Mouse (Mus musculus): ENCODE results near the gene Gab1. TPM values are rescaled to one million over a fixed set of nuclear protein-coding genes. Genes with fewer than 3 reads are reported as not detected.

Gab1 gene
- total RNA-seq, 1 experiment from 2014 or later, result 10.8 TPM

DNA sequence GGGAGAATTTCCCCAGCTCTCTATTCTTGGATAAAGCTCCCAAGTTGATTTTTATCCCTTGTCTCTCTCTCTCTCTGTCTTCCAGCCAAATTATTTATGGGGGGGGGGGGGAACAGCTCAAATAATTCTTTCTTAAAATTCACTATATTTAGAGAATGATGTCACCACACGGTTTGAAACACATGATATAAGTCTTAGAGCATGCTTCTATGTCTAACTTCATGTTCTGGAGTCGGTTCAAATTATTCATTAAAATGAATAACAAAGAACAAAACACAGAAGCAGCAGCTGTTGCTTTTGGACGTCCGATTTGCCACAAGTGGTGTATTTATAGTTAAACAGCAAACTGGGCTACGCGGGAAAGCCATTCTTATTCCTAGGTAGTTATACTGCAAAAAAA is 65.1 kb downstream of the Gab1 start:
- no peak for ATAC-seq (replicated peaks; ENCODE audit: low read depth, poor library complexity, severe bottlenecking)

DNA sequence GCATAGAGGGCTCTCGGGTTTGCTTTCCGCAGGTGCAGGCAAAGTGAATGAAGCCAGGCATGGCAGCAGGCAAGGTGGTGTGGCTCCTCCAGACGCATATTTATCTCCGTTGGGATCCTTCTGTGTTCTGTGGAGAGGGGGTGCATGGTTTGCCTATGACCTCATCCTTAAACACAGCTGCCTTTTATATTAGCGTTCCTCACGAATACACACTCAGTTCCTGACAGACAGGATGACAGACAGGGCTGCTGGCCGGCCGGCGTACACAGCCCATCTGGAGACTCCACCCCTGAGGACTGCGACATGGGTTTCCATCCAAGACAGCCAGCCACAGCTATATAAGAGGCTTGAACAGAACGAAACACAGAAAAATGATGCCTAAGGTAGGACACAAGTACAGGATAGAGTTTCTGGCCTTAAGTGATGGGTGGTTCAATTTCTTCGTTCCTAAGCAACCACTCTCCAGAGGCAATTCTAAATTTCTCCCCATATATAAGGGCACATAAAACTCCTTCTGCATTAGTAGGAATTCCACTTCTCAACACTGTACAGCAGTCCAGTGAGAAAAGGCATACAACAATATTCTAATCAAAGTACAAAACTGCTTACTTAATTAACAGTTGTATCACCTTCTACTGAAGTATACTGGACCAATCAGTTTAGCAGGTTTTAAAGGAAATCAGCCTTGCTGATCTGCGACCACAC is 66.1 kb downstream of the Gab1 start:
- ATAC-seq (replicated peaks; ENCODE audit: low read depth, poor library complexity, severe bottlenecking), result no peak

DNA sequence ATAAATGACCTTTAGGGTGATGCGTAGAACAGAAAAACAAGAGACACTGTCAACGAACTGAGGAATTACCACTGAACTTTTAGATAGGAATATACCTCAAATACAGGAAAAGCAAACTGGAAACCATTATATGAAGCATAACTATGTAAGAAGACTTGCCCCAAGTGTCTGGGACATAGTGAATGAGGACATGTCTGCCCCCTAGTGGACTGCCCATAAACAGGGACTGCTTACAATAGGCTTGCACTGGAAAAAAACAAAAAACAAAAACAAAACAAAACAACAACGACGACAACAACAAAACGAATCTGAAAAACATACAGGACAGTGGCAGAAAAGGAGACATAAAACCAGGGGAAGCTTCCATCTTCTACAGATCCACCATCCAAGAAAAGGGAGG is 66.9 kb downstream of the Gab1 start:
- peak; percentile 86; the same call in 1 of the 2 replicates for ATAC-seq (replicated peaks; ENCODE audit: low read depth, poor library complexity, severe bottlenecking)

DNA sequence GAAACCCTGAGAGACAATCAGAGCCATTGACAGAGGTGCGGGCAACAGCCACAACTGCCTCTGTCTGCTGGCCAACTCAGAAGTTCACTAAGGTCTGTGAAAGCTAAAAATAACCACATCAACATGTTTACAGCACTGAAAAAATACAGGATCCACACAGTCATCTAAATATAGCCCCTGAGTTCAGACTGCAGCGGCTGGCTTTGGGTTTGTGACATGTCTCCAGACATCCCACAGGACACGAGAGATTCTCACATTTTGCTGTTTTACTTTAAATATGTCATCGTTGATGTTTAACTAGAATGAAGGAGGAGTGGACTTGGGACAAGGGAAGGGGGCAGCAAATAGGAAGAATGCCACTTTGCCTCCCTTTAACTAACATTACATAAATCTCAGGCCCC is 68.7 kb downstream of the Gab1 start:
- ATAC-seq (replicated peaks; ENCODE audit: low read depth, poor library complexity, severe bottlenecking), result no peak

DNA sequence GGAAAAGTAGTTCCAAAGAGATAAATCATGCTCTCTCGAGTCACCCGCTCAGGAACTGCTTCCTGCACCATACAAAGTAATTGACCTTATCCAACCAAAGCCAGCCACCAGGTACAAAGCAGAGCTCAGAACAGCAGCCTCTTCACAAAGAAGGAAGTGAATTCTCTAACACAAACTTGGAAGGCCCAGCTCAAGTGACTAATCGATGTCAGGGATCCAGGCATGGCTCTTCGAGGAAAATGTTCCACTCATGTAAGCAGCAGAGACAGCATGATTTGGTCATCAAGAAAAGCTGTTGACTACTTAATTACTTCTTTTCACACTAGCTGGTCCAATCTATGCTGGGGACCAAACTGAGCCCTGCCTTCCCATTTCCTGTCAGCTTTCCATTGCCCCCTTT is 69.4 kb downstream of the Gab1 start:
- no peak for ATAC-seq (replicated peaks; ENCODE audit: low read depth, poor library complexity, severe bottlenecking)

DNA sequence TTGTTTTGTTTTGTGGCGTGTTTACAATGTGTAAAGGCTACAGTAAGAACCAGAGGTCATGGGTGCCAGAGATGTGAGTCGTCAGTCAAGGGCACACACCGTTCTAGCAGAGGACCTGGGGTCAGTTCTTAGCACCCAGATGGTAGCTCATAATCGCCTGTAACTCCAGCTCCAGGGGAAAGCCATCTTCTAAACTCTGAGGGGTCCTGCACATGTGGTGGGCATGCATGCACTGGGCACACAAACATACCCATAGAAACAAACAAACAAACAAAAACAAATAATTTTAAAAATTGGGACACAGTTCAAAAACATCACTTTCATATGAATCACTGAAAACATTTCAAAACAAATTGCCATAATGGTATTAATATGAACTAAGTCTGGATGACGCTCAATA is 69.9 kb downstream of the Gab1 start:
- ATAC-seq (replicated peaks; ENCODE audit: low read depth, poor library complexity, severe bottlenecking), result no peak

DNA sequence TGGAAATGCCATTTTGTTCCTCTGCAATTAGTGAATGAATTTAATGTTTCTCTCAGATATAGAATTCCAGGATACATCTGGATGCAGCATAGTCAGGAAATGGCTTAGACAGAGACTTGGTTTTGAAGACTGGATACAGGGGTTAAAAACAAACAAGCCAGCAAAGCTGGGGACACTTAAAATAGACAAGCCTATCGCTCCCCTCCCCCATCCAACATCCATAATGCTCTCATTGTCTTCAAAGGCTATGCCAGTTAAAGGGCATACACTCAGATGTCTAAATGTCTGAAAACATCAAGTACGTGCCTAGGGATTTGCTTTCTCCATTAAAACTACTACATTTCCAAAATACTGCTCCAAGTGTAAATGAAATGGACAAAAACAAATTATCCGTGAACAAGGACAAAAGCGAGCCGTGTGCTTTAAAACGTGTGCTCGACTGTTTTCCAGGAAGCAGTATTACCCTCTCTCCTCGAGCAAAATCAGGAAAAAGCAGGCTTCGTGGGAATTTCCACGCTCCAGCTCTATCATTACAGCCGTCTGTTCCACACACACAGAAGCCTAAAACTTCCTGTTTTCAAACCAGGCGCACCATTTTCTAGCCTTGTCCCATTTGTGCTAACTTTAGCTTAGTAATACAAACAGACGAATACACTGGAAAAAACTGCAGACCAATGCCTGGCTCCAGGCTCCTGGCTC is 72.4 kb downstream of the Gab1 start:
- 0 out of 2 replicates have a peak, but pooled peaks have one; percentile 42 for ATAC-seq (replicated peaks; ENCODE audit: low read depth, poor library complexity, severe bottlenecking)

DNA sequence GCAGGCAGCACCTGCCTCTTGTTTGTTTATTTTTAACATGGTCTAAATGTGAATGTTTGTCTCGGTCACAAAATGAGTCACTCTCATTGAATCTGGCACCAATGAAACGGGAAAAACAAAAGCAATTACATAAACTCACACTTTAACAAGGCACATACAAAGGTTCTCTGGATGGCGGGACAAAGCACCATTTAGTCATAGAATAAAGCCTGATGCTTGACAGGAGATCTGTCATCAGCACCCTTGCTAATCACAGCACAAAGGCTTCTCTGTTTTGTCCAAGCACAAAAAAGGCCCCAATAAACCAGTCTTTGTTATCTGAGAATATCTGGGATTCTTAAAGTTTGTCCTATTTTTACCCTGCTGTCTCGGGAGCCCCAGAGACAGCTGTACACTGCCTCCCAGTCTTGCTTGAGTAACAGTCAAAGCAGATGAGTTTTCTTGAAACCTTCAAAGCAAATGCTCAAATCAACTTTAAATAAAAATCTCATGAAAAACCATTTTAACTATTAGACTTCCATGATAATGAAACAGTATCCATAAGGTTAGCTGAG is 76.2 kb downstream of the Gab1 start:
- no peak for ATAC-seq (replicated peaks; ENCODE audit: low read depth, poor library complexity, severe bottlenecking)

DNA sequence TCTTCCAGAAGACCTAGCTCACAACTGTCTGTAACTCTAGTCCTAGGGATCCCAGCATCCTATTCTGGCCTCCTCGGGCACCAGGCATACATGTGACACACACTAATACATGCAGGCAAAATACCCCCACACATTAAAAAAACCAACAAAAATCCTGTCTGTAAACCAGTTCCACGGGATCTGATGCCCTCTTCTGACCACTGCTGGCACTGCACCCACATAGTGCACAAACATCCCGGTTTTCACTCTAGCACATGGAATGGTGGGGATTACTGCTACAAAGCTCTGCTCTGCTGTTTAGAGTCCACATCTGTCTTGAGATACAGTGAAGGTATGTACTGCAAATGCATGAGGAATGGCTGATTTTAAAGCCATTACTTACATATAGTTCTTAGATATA is 81.5 kb downstream of the Gab1 start:
- ATAC-seq (replicated peaks; ENCODE audit: low read depth, poor library complexity, severe bottlenecking), result no peak

DNA sequence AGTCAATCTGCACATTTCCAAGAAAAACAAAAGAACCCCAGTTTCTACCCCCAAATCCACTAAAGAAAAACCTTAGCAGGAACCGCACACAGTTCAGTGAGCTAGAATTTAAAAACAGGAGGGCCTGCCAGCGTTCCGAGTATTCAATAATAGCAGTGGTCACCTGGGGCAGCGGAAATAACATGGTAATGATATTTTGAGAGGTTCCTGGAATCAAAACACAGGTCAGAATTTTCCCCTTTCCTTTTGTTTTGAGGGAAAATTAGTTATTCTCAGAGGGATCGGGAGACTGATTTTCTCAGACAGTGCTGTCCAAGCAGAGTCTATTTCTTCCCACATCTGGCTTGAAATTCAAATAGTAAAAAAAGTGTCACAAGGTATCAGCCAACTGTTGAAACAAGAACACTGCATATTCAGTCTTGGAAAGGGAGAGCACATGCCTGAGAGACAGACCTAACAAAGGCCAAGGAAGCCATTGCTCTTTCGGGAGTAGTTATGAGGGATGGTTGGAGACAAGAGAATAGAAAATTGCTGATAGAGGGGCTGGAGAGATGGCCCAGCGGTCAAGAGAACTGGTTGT is 82.0 kb downstream of the Gab1 start:
- no peak for ATAC-seq (replicated peaks; ENCODE audit: low read depth, poor library complexity, severe bottlenecking)

DNA sequence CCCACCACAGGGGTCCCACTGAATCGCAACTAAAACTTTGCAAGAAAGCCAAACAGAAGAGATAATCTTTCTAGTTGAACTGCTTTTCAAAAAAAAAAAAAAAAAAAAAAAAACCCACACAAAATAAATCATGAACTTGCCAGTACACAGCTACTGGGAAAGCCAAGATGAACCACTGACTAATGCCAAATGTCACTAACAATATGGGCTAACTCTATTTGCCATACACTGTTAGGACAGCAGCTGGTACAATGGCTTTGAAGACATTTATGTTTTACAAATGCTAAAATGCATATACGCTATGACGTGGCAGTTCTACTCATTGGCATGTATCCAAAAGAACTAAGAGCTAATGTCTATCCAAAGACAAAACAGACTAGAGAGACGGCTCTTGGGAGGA is 84.2 kb downstream of the Gab1 start:
- ATAC-seq (replicated peaks; ENCODE audit: low read depth, poor library complexity, severe bottlenecking), result no peak

DNA sequence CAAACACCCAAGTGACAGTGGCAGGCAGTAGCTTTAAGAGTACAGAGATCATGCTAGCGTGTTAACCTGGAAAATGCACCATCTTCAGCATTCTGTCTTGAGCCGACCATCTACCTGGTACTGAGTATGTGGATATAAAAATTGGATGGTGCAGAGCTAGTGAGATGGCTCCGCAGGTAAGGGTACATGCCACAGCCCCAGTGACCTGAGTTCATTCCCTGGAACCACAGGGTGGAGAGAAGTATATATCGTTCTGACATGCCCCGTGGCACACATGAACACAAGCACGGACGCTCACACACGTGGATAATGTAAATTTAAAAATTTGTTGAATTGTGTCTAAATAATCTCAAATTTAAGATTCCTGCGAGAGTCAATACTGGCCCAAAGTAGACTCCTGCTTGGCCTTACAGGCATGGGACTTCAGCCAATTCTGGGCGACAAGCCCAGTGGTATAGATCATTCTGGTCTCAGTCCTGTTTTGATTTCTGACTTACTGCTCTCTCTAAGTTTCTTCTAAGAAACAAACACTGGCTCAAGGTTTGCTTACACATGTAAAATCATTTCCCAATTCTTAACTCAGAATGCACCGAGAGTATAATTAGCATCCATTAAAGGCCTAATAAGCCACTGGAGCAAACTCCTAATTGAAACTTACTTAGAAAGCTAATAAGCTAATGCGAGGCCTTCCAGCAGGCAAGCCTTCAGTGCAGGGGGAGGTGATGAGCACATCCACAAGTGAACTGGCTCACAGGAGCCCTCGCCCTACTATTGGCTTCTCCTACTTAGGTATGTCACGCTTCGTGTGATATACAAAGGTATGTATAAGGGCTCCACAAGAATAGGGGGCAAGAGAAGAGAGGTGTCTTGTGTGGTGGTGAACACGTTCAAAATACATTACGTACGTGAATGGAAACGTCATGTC is 85.5 kb downstream of the Gab1 start:
- ATAC-seq (replicated peaks; ENCODE audit: low read depth, poor library complexity, severe bottlenecking), result no peak

DNA sequence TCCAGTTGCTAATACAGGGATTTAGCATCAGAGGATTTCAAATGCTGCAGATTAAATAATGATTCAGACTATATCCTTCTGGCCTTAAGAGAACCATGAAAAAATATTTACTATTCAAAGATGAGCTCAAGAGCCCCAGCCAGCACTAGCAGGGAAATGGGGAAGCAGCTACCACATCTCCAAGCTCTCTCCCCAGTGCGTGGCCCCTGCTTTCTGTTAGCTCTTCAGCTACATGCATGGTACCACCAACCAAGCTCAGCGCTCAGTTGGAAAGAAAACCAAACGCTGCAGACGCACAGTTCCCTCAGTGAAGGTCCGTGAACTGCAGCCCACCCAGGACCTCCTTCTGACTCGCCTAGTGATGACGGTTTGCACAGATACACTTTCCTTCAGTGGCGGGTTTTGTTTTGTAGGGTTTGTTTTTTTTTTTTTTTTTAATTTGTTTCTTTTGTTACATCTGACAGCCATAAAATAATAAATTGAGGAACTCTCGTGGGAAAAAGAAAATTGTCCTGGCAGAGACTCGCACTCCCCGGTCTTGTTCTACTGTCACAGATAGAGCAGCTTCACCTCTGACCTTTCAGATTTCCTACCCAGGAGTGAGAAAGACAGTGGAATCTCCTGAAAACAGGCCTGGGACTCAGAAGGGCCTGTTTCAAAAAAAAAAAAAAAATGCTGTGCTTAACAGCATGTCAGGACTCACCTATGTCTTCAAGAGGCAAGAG is 86.4 kb downstream of the Gab1 start:
- ATAC-seq (replicated peaks; ENCODE audit: low read depth, poor library complexity, severe bottlenecking), result peak; percentile 84

DNA sequence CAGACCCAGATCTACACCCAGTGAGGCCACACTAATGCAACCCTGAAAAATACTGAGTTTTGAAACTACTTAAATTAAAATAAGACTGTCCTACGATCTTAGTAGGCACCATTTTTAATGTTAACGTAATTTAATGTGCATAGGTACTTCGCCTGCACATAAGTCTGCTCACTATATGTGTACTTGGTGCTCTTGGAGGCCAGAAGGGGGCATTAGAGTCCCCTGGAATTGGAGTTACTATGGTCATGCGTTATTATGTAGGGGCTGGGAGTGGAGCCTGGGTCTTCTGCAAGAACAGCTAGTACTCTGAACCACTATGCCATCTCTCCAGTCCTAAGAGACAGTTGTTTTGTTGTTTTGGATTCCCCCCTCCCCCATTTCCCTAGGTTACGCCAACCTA is 88.1 kb downstream of the Gab1 start:
- no peak for ATAC-seq (replicated peaks; ENCODE audit: low read depth, poor library complexity, severe bottlenecking)

DNA sequence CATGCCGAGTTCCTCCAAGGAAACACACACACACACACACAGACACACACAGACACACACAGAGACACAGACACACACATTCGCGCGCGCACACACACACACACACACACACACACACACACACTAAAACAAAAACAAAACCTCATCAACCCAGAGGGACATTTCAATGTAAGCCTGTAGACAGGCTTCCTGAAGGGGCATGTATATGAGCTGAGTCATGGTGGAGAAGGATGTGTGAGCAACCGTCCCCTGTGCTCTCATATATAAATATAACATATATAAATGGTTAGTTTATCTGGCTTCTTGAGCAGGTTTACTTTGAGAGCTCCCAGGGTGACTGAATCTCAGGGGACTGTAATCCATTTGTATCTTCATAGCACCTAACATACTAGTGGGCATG is 91.0 kb downstream of the Gab1 start:
- peak; percentile 75 for ATAC-seq (replicated peaks; ENCODE audit: low read depth, poor library complexity, severe bottlenecking)

DNA sequence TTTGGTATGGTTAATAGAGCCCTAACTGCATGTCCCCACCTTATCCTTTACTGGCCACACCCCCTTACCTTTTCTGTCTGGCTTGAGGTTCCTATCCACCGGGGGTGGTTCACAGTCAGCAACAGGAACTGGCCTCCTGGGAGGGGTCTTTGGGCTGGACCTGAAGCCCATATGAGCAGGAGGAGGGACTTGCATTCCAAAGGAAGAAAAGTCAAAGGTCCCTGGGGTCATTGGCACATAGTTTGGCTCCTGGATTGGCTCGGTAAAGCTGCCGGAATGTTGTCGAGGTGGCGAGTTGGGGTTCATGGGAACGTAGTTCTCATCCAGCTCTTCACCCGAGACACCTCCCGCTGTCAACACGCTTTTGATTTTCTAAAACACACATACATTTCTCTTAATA is 95.8 kb downstream of the Gab1 start:
- ATAC-seq (replicated peaks; ENCODE audit: low read depth, poor library complexity, severe bottlenecking), result no peak

DNA sequence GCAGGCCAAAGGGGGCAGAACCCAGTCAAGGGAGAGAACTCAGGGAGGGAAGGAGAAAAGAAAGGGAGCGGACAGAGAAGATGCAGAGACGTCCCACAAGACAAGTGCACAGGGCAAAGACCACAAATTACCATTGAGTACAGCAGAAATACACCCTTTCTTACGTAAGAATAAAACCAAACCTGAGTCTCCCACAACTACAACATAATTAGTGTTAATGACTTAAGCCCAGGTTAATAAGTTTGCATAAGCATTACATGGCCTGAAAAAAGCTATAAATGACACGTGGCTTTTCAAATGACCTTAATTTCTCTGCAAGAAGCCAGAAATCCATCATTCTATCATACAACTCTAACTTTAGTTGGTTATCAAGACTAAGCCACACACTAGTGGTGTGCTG is 97.0 kb downstream of the Gab1 start:
- ATAC-seq (replicated peaks; ENCODE audit: low read depth, poor library complexity, severe bottlenecking), result no peak

DNA sequence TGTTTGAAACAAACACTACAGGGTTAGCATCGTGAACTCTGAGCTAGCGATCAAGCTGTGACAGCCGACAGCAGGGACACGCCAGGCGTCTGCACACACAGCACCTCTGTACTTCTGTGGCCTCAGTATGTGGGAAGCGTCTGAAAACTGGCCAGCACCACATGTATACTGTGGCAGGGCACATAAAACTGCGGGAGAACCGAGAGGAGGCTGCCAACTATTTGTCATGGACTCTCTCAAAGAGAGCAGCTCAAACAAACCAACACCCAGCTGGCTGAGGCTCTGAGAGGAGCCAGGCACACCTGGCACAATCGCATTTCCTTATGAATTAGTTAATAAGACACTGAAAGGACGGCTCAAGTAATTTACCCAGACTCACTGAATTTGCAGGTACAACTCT is 99.0 kb downstream of the Gab1 start:
- no peak for ATAC-seq (replicated peaks; ENCODE audit: low read depth, poor library complexity, severe bottlenecking)

DNA sequence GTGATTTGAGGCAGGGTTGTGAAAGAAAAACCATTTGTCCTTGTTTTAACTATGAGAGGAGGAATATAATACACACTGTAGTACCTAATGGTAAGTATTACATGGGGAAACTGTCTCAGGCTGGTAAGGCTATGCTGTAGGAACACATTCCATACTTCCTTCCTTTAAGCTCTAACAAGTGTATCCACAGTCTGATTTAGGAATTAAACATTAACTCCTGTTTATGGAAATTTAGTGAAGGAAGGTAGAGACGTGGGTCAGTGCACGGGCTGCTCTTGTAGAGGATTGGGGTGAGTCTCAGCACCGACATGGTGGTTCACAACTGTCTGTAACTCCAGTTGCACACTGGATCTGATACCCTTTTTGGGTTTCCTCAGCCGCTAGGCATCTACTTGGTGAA is 100.0 kb downstream of the Gab1 start:
- ATAC-seq (replicated peaks; ENCODE audit: low read depth, poor library complexity, severe bottlenecking), result no peak

DNA sequence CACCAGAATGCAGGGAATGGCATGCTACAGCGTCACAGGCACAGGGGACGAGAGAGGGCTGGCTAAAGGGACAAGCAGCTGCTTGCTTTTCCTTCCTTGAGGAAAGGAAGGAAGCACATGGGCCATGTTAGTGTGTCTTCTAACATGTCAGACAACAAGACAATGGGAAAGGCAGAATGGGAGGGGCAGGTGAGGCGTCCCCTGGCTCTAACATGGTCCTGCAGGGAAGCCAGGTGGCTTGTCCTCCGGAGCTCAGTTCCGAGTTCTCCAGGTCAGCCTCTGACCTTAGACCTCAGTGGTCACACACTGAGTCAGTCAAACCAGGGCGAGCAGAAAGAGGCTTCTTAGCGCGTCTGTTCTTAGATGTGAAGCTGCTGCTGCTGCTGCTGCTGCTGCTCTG is 103.9 kb downstream of the Gab1 start:
- no peak for ATAC-seq (replicated peaks; ENCODE audit: low read depth, poor library complexity, severe bottlenecking)
